Mouse (Mus musculus): ENCODE measurements at regions not wholly inside any gene's neighbourhood (a gene's known extent, or its start where the extent isn't known, plus 50 kb on each side); places are given as distances from the start of the nearest gene placed in this dataset.

DNA sequence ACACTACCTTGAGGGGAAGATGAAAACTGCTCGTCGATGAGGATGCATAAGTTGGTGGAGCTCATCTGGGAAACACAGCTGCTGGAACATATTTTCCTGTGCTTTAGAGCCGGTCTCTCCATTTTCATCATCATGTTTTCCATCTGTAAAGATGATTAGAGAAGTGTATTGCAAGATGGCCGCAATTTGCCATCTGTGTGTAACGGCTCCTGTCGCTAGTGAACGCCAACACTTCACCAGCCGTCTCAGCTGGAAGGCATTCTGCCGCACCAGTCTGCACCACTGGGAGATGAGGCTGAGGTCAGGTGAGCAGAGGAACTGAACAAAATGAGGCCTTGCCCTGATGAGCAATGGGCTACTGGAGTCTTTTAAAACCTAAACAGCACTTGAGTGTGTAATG lies 57.4 kb downstream of the Gm21962 start:
- no peak overlapping the region for H3K27ac ChIP-seq (ENCODE audit: poor library complexity, severe bottlenecking)
- 88% methylated on average over 9 of the region's 9 CpGs for WGBS
- no peak for ATAC-seq (ENCODE audit: insufficient number of reproducible peaks, low FRiP score)

DNA sequence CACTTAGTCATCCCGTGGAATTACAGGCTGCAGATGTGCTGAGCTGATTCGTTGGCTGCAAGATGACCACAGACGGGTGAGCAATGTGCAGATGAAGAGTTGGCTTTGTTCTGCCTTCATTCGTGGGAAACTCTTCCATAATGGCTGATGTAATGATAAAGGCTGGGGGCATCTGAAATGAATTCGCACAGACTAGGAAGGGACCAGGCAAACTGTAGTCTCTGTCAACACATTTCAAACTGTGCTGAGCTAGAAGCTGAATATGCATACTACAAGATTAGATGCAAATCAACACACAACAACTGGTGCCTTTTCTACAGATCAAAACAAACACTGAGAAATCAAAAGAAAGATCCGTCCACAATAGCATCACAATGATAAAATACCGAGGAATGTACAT lies 58.1 kb downstream of the Gm21962 start:
- no peaks in the 10 kb centered on the region for H3K27me3 ChIP-seq (replicated peaks)
- H3K4me2 ChIP-seq, result no peak overlapping the region
- 69% methylated on average over 7 of the region's 7 CpGs for WGBS
- no peaks in the 10 kb centered on the region for H3K9me3 ChIP-seq (replicated peaks)
- no peak overlapping the region for H3K9ac ChIP-seq
- H3K27ac ChIP-seq (ENCODE audit: poor library complexity, severe bottlenecking), result no peak overlapping the region
- no peak for ATAC-seq (ENCODE audit: insufficient number of reproducible peaks, low FRiP score)
- H3K4me3 ChIP-seq, result no peak overlapping the region
- no peaks in the 10 kb centered on the region for H3K36me3 ChIP-seq
- H3K4me1 ChIP-seq (replicated peaks), result 0 out of 2 replicates have a peak, but pooled peaks cover 6% of the 10 kb centered on the region

More for the DNA sequence above, 57.4 kb downstream of the Gm21962 start:
- Histone ChIP-seq H3K36me3 (no peaks in the 10 kb centered on the region), H3K4me1 (replicated peaks) (0 out of 2 replicates have a peak, but pooled peaks cover 6% of the 10 kb centered on the region), H3K9me3 (replicated peaks) (no peaks in the 10 kb centered on the region), H3K9ac (no peak overlapping the region), H3K27me3 (replicated peaks) (no peaks in the 10 kb centered on the region), H3K4me2 (no peak overlapping the region), H3K4me3 (no peak overlapping the region)

DNA sequence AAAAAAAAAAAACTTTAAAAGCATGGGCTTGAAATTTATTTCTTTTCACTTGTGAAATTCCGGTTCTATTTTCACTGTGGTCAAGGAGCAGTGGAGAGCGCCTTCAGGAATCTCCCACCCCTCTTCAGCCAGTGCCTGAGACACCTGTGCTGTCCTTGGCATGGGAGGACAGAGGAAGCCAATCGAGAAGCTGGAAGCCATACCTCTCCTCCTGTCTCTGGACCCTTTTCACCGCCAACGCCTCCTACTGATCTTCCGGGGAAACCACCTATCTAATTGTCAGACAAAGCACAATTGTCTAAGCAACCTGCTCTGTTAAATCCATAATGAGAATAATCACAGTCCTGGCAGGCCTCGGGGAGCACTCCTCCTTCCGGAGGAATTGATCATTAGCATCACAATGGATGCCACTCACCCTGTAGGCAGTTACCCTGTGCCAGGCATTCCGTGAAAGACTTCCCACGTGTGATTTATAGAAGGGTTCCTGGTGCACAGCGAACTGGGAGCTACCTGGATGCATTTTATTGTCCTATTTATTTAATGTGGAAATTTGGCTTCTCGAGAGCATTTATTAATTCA lies 66.0 kb downstream of the Gm21962 start:
- Histone ChIP-seq H3K27me3 (replicated peaks) (no peaks in the 10 kb centered on the region), H3K27ac (ENCODE audit: poor library complexity, severe bottlenecking) (no peak overlapping the region), H3K4me2 (no peak overlapping the region), H3K9ac (no peak overlapping the region), H3K4me3 (no peak overlapping the region), H3K4me1 (replicated peaks) (no peaks in the 10 kb centered on the region), H3K9me3 (replicated peaks) (no peaks in the 10 kb centered on the region), H3K36me3 (no peaks in the 10 kb centered on the region)
- 69% methylated on average over 12 of the region's 12 CpGs for WGBS
- ATAC-seq (ENCODE audit: insufficient number of reproducible peaks, low FRiP score), result no peak

DNA sequence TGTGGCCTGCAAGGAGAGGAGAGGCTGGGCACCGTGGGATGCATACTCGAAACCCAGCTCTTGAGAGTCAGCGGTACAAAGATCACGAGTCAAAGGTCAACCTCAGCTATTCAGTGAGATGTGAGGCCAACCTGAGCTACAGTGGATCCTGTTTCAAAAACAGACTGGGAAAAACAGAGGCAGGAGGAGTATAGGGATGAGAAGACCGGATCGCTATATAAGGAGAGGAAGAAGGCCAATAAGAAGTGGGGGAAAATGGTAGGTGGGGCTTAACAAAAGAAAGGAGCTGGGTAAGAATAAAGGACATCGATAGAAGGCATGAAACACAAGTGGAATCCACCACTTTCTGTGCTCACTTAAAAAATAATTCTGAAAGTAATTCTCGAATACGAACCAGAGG lies 70.2 kb downstream of the Gm21962 start:
- ATAC-seq (ENCODE audit: insufficient number of reproducible peaks, low FRiP score), result no peak
- no peak overlapping the region for H3K4me3 ChIP-seq

DNA sequence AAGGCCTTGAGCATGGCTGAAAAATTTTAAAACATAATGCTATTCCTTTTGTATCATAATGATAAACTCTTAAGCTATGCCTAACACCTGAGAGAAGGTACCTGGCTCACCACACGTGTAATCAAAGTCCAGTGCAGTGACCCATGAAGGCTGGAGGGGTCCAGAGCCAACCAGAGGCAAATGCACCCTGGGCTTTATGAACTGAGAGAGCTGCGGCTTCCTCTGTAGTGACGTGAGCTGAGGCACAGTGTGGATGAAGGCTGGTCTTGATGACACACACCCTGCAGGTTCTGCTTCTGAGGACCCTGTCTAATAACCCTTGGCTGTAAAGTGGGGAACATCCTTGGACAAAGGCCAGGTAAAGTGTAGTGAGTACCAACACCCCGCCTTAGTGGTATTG lies 70.8 kb downstream of the Gm21962 start:
- Histone ChIP-seq H3K9ac (no peak overlapping the region), H3K4me1 (replicated peaks) (no peaks in the 10 kb centered on the region), H3K27ac (ENCODE audit: poor library complexity, severe bottlenecking) (no peak overlapping the region), H3K4me2 (no peak overlapping the region), H3K4me3 (no peak overlapping the region), H3K9me3 (replicated peaks) (no peaks in the 10 kb centered on the region), H3K36me3 (no peaks in the 10 kb centered on the region), H3K27me3 (replicated peaks) (no peaks in the 10 kb centered on the region)
- WGBS, result 78% methylated on average over 4 of the region's 4 CpGs
- no peak for ATAC-seq (ENCODE audit: insufficient number of reproducible peaks, low FRiP score)

More for the DNA sequence above, 70.2 kb downstream of the Gm21962 start:
- Histone ChIP-seq H3K27ac (ENCODE audit: poor library complexity, severe bottlenecking) (no peak overlapping the region), H3K9me3 (replicated peaks) (no peaks in the 10 kb centered on the region), H3K4me1 (replicated peaks) (no peaks in the 10 kb centered on the region), H3K36me3 (no peaks in the 10 kb centered on the region), H3K27me3 (replicated peaks) (no peaks in the 10 kb centered on the region), H3K9ac (no peak overlapping the region), H3K4me2 (no peak overlapping the region)
- WGBS, result 82% methylated on average over 9 of the region's 9 CpGs

DNA sequence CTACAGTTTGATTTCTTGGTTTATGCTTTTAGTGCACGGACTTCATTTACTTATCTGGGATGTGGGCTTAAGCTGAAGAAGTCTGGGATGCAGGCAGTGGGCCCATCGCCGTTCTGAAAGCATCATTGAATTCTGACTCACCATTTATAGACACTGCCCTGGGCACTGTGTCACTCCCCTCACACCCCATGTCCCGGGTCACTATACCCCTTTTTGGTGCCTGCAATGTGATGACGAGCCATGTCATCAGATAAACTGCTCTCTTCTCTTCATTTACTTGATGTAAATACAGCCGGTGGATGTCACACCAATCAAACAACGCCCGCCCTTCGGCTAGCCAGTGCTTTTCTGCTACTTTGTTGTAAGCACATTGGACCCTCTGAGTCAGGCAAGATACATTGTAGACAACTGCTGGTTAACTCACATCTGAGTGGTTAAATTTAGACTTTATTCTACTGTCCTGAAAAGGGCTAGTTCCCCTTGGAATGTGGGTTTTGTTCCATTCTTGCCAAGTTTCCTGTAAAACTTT lies 80.5 kb downstream of the Gm21962 start:
- Histone ChIP-seq H3K4me3 (no peak overlapping the region), H3K27me3 (replicated peaks) (no peaks in the 10 kb centered on the region), H3K27ac (ENCODE audit: poor library complexity, severe bottlenecking) (no peak overlapping the region), H3K9ac (no peak overlapping the region), H3K36me3 (no peaks in the 10 kb centered on the region), H3K9me3 (replicated peaks) (peaks cover 6% of the 10 kb centered on the region; the same call in 1 of the 2 replicates), H3K4me2 (no peak overlapping the region), H3K4me1 (replicated peaks) (peaks cover 7% of the 10 kb centered on the region; the same call in 1 of the 2 replicates)
- no peak for ATAC-seq (ENCODE audit: insufficient number of reproducible peaks, low FRiP score)
- 52% methylated on average over 9 of the region's 9 CpGs for WGBS

DNA sequence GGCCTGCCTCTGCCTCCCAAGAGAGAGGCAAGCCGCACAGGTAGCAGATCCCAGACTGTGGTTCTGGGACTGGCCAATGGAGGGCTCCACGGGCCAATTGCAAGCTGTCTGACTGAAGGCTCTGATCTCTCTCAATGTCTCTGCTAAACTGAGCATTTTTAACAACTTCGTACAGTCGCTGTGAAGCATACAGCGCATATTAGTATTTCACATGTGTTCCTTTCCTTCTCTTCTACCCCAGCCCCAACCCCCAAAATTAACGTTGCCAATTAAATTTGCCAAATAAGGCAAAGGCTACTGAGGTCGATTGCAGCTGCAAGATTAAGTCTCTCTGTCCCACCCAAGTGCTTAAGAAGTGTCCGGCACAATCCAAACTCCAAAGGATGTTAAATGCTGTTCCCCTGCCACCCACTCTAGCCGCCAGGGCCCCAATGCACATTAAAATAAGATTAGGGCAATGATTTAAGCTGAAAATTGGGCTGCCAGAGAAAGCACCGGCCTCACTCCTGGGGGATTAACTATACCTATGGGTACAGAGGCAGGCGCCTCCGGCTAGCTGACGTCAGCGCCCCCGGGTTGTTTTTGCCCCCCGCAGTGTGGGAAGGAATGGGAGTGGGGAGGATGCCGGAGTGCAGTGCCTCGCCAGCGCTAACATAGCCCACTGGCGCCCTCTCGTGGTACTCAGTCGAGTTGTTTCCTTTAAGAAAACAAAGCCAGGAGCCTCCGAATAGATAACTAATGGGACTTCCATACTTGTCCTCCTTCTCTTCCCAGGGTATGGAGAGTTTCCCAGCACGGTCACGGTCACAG lies 81.3 kb downstream of the Gm21962 start:
- Histone ChIP-seq H3K9me3 (replicated peaks) (peaks cover 6% of the 10 kb centered on the region; the same call in 1 of the 2 replicates), H3K9ac (0 out of 2 replicates have a peak overlapping the region, but pooled peaks have one; percentile 40), H3K36me3 (no peaks in the 10 kb centered on the region), H3K27me3 (replicated peaks) (no peaks in the 10 kb centered on the region), H3K4me2 (peak overlapping the region; percentile 71), H3K27ac (ENCODE audit: poor library complexity, severe bottlenecking) (no peak overlapping the region), H3K4me3 (peak overlapping the region; percentile 42), H3K4me1 (replicated peaks) (peaks cover 7% of the 10 kb centered on the region; the same call in 1 of the 2 replicates)
- ATAC-seq (ENCODE audit: insufficient number of reproducible peaks, low FRiP score), result peak; percentile 81
- WGBS, result 18% methylated on average over 25 of the region's 25 CpGs

DNA sequence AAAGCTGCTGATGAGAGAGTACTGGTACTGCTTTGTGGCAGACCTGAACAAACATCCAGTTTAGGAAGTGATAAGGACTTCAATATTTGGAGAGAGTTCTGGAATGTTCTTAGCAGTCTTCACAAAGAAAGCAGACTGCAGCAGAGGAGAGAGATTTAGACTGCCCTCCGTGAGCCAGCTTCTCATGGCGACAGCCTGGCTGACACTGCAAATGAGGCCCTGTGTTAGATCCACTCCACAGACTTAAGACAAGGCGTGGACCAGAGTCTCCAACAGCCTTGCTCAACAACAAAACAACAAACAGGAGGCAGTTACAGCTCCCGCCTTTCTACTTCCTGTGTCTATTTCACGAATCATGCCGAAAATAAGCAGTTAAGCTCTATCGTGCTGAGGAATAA lies 81.9 kb downstream of the Gm21962 start:
- H3K27ac ChIP-seq (ENCODE audit: poor library complexity, severe bottlenecking), result no peak overlapping the region
- H3K9me3 ChIP-seq (replicated peaks), result peaks cover 6% of the 10 kb centered on the region; the same call in 1 of the 2 replicates
- peak overlapping the region; percentile 12; the same call in 1 of the 2 replicates for H3K9ac ChIP-seq
- 52% methylated on average over 7 of the region's 7 CpGs for WGBS
- peak overlapping the region; percentile 71 for H3K4me2 ChIP-seq
- no peaks in the 10 kb centered on the region for H3K27me3 ChIP-seq (replicated peaks)
- H3K4me3 ChIP-seq, result peak overlapping the region; percentile 42; the same call in 1 of the 2 replicates
- H3K4me1 ChIP-seq (replicated peaks), result peaks cover 7% of the 10 kb centered on the region; the same call in 1 of the 2 replicates
- 0 out of 2 replicates have a peak, but pooled peaks have one; percentile 2 for ATAC-seq (ENCODE audit: insufficient number of reproducible peaks, low FRiP score)
- no peaks in the 10 kb centered on the region for H3K36me3 ChIP-seq

DNA sequence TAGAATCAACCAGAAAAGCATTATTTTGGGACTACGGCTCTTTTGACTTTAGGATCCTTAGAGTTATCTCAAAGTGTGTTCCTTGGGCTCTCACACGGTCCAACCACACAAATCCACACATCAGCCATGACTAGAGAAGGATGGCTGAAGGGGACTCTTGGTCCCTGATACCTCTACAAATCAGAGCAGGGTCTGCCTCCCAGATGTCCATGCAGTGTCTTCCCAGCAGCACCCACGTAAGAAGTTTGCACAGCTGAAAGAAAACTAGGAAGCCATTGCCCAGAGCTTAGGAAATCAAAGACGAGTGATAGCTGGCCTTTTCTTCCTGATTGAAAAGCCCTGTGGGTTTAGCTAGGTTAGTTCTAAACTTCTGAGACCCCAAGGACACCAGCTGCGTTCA lies 84.1 kb downstream of the Gm21962 start:
- Histone ChIP-seq H3K4me3 (no peak overlapping the region), H3K36me3 (no peaks in the 10 kb centered on the region), H3K4me1 (replicated peaks) (peaks cover 7% of the 10 kb centered on the region; the same call in 1 of the 2 replicates), H3K9ac (no peak overlapping the region), H3K27me3 (replicated peaks) (no peaks in the 10 kb centered on the region), H3K27ac (ENCODE audit: poor library complexity, severe bottlenecking) (no peak overlapping the region), H3K9me3 (replicated peaks) (peaks cover 4% of the 10 kb centered on the region; the same call in 1 of the 2 replicates), H3K4me2 (no peak overlapping the region)
- 84% methylated on average over 5 of the region's 5 CpGs for WGBS
- no peak for ATAC-seq (ENCODE audit: insufficient number of reproducible peaks, low FRiP score)

DNA sequence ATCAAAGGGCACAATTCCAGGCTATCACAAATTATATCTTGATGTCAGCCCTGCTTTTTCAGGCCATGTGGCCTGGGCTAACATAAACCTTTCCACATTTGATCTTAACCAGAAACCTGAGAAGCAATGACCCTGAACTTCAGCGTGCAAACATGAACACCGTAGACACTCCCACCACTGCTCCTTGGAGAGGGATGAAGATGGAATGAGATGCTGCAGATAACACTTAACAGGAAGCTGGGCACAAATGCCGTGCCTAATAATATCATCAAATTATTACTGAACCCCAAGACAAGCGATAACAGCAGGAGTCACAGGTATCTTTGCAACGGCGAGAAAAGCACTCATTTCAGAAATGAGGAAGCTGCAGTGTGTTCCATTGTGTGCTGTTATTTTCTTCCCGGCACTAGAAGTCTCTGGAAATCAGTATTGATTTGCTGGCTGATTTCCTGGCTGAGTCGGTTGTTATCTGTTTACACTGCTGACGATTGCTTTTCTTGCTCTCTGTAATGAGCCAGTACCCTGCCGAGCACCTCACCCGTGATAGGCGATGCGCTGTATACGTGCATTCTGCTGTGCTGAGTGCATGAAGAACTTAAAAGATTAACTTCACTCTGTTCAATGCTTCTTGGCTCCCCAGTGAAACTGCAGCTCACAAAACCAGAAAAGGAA lies 91.0 kb downstream of the Gm21962 start:
- H3K27ac ChIP-seq (ENCODE audit: poor library complexity, severe bottlenecking), result no peak overlapping the region
- no peaks in the 10 kb centered on the region for H3K4me1 ChIP-seq (replicated peaks)
- no peaks in the 10 kb centered on the region for H3K27me3 ChIP-seq (replicated peaks)
- H3K9me3 ChIP-seq (replicated peaks), result no peaks in the 10 kb centered on the region
- 53% methylated on average over 14 of the region's 14 CpGs for WGBS
- H3K4me3 ChIP-seq, result no peak overlapping the region
- H3K4me2 ChIP-seq, result no peak overlapping the region
- H3K9ac ChIP-seq, result no peak overlapping the region
- ATAC-seq (ENCODE audit: insufficient number of reproducible peaks, low FRiP score), result no peak
- H3K36me3 ChIP-seq, result no peaks in the 10 kb centered on the region

DNA sequence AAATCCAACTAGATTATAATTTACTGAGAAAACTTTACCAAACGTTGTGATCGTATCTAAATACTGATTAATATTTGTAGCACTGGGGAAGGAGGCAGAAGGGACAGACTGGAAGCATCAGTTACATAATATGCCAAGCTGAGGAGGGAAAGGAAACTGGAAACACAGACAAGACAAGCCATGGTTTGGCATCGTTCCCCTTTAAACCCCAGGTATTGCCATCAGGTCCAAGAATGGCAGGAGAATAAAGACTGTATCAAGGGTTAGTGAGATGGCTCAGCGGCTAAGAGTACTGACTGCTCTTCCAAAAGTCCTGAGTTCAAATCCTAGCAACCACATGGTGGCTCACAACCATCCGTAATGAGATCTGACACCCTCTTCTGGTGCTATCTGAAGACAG lies 92.1 kb downstream of the Gm21962 start:
- Histone ChIP-seq H3K9ac (no peak overlapping the region), H3K27ac (ENCODE audit: poor library complexity, severe bottlenecking) (no peak overlapping the region), H3K4me2 (no peak overlapping the region), H3K4me3 (no peak overlapping the region), H3K36me3 (no peaks in the 10 kb centered on the region), H3K9me3 (replicated peaks) (no peaks in the 10 kb centered on the region), H3K4me1 (replicated peaks) (no peaks in the 10 kb centered on the region), H3K27me3 (replicated peaks) (no peaks in the 10 kb centered on the region)
- 86% methylated on average over 5 of the region's 5 CpGs for WGBS
- ATAC-seq (ENCODE audit: insufficient number of reproducible peaks, low FRiP score), result no peak

Data from heart, embryonic 12.5 days (tissue).